Mouse (Mus musculus) c-Kit-positive CD71-positive TER-119-negative erythroid progenitor cells, embryonic 14.5 days (primary cell): ENCODE data around the gene Polr3c.
A peak's percentile ranks its signal among the peaks of the same experiment; 100 is the strongest.
"Not testable (repeated sequence)": the region's sequence is repeated elsewhere in the genome, so short reads cannot be mapped to it uniquely, and the experiment has no call there.

Experiments
- DNase-seq: peaks from one replicate; pipeline ENCODE4 v3.0.0-alpha.2; 2013; ENCODE audit warnings: low read depth

Polr3c gene

GRCm38 (mm10) chr3:96675690-96676089, 51.7 kb downstream of the Polr3c start:
- no peak for DNase-seq

GRCm38 (mm10) chr3:96675171-96675570, 52.3 kb downstream of the Polr3c start:
- DNase-seq = no peak

- DNase-seq = no peak
Measured at GRCm38 (mm10) chr3:96674442-96674841, 53.0 kb downstream of the Polr3c start.

GRCm38 (mm10) chr3:96673514-96673913, 53.9 kb downstream of the Polr3c start:
- no peak for DNase-seq

GRCm38 (mm10) chr3:96671519-96671918, 55.9 kb downstream of the Polr3c start:
- no peak for DNase-seq

- peak; percentile 77 for DNase-seq
Measured at GRCm38 (mm10) chr3:96669727-96670468, 57.5 kb downstream of the Polr3c start, which contains the start of gene Ankrd35. TSS of gene Ankrd35 (plus strand) at chr3:96670131.

- no peak for DNase-seq
Measured at GRCm38 (mm10) chr3:96668424-96669067, 58.9 kb downstream of the Polr3c start.

GRCm38 (mm10) chr3:96667316-96667715, 60.1 kb downstream of the Polr3c start:
- DNase-seq = no peak

GRCm38 (mm10) chr3:96666916-96667315, 60.5 kb downstream of the Polr3c start:
- DNase-seq = no peak

- DNase-seq = not testable (repeated sequence)
Measured at GRCm38 (mm10) chr3:96665732-96666363, 61.6 kb downstream of the Polr3c start.

- DNase-seq = peak; percentile 64
Measured at GRCm38 (mm10) chr3:96663432-96664239, 63.8 kb downstream of the Polr3c start.

GRCm38 (mm10) chr3:96662731-96663316, 64.6 kb downstream of the Polr3c start:
- no peak for DNase-seq
